Mouse (Mus musculus): Measurements from ENCODE around the gene 1700037H04Rik.

- TF ChIP-seq CTCF (IDR thresholded peaks at IDR 0.05; ENCODE audit: low read depth) (no peak), EP300 (IDR thresholded peaks at IDR 0.05; ENCODE audit: low read depth) (no peak)
These were observed 12.9 kb downstream of the 1700037H04Rik start for GRCm38 (mm10) chr2:131147043-131147365.

Measured in heart, postnatal 0 days (tissue).